Mouse (Mus musculus) WW6 (cell line): Measurements from ENCODE around the gene Rab34.
"Not testable (repeated sequence)": the region's sequence is repeated elsewhere in the genome, so short reads cannot be mapped to it uniquely, and the experiment has no call there.

Source experiments
- DNase-seq: peaks from one replicate; pipeline ENCODE4 v3.0.0-alpha.2; 2013; ENCODE audit warnings: low read depth, low spot score

Rab34 gene

GRCm38 (mm10) chr11:78180081-78180761, 8.0 kb upstream of the Rab34 start:
- no peak for DNase-seq

GRCm38 (mm10) chr11:78181830-78182357, 6.3 kb upstream of the Rab34 start:
- DNase-seq = no peak

GRCm38 (mm10) chr11:78182450-78182849, 5.8 kb upstream of the Rab34 start:
- DNase-seq = no peak

DNA sequence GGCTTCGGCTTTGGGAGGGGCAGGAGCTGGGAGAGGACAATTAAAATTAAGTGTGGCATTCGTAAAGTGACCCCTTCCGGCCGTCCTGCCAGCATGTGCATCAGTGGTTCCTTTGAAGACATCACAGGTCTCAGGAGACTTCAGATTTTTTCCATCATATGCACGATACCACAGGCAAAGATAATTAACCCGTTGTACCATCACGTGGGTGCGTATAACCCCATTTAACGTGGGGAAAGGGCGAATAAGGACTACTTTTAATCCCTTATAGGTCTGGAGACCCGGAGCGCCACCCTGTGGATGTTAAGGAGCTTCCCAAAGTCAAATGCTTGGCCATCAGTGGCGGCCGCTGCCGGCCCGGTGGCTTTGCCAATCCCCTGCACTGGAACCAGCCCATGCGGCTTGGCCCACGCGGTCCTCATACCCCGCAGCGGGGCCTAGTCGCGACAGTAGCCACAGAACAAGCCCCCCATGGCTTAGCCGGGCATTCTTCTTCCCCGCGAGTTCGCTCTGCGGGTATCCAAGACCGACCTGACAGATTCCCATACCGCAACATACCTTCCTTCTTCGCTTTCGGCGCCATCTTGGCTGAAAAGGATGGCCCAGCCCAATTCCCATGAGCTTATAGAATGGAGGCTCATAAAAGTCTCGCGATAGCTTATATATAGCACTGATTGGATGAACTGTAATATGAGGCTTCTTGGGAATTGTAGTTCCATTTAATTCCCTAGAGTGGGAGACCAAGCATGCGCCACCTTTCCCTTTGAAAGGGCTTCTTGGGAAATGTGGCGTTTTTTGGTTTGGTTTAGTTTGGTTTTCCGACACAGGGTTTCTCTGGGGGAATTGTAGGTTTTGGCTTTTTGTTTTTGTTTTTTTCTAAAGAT, 5.0 kb upstream of the Rab34 start, which contains the start of gene Rpl23a:
TSS of gene Rpl23a (minus strand) at position 624 of the 884 bp plus-strand sequence.
- no peak for DNase-seq

DNA sequence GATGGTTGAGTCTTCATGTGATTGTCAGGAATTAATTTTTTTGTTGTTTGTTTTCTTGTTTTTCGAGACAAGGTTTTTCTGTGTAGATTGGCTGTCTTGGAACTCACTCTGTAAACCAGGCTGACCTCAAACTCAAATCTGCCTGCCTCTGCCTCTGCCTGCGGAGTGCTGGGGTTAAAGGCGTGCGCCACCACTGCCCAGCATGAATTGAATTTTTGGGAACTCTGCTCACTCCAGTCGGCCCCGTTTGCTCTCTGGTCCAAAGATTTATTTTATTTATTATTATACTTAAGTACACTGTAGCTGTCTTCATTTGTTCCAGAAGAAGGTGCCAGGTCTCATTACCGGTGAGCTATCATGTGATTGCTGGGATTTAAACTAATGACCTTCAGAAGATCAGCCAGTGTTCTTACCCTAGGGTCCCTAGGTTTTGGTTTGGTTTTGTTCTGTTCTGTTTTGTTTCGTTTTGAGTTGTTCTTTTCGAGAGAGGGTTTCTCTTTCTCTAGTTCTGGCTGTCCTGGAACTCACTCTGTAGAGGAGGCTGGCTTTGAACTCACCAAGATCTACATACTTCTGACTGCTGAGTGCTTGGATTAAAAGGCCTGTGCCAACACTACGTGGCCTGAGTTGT, 4.2 kb upstream of the Rab34 start:
- DNase-seq = no peak

DNA sequence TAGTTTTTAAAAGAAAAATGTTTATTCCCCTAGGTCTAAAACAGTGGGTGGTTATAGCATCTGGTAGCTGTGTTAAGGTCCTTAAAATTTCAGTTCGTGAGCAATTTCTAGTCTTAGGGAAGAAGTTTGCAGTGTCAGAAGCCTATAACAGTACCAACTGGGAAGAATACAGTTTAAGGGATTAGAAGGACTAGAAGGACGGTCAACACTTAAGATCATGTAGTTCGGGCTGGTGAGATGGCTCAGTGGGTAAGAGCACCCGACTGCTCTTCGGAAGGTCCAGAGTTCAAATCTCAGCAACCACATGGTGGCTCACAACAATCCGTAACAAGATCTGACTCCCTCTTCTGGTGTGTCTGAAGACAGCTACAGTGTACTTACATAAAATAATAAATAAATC, 3.5 kb upstream of the Rab34 start:
- not testable (repeated sequence) for DNase-seq

GRCm38 (mm10) chr11:78189234-78190040, 1.2 kb downstream of the Rab34 start:
- DNase-seq = no peak

- no peak for DNase-seq
Measured at GRCm38 (mm10) chr11:78190041-78190440, 1.8 kb downstream of the Rab34 start.

DNA sequence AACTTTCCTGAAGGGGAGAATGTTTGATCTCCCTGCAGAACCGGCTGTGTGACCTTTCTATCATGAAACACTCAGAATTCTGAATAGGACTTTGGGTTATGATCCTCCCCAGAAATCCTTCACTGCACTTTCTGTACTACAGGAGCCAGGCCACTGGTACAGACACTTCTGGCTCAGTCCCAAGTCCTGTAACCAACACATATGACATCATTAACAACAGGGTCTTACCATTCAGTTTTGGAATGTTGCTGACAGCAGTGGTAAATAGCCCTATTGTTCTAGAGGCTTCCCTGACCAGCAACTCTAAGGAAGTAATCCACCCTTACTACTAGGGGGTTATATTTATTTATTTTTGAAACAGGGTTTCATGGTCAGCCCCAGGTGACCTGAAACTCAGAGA, 4.9 kb downstream of the Rab34 start, which contains the start of gene Proca1:
TSS of gene Proca1 (plus strand) at position 280 of the 400 bp plus-strand sequence.
- DNase-seq = no peak

- DNase-seq = no peak
Measured at GRCm38 (mm10) chr11:78194411-78195100, 6.3 kb downstream of the Rab34 start.

- no peak for DNase-seq
Measured at GRCm38 (mm10) chr11:78195101-78195863, 7.1 kb downstream of the Rab34 start.

- no peak for DNase-seq
Measured at GRCm38 (mm10) chr11:78202372-78202771, 14.1 kb downstream of the Rab34 start.

GRCm38 (mm10) chr11:78204287-78204686, 16.1 kb downstream of the Rab34 start:
- DNase-seq = no peak

DNA sequence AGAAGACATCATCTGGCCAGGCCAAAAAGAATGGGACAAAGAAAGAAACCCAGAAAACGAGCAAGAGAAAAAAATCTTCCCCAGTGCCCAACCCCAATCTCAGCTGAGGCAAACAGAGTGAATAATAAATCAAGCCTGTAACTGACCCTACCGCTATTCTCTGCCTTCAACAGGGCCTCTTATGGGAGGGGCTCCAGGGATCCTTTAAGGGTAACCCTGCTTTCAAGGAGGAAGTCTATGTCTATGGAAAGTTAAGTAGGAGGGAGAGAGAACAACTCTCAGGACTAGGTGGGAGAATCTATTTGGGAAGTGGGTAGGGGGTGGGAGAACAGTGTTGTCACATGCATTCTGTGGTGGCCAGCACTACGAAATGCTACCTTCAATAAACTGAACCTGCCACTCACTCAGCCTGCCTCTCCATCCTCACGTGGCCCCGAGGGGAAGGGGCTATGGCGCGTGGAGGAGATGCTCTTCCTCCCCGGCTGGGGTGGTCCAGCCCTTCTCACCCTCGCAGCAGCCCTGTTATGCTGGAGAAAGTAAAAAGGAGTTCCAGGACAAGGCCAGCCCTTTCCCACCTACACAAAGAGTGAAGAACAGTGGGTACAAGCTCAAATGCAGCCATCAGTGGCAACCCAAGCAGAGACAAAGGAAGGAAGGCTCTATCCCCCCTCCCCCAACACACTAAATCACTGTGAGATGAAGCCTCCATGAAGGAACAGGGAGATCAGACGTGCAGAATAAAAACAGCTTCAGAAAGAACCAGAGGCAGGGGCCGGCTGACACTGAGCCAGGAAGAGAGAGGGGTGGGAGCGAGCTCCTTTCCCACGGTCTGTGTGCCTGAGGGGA, 17.4 kb downstream of the Rab34 start:
- no peak for DNase-seq

DNA sequence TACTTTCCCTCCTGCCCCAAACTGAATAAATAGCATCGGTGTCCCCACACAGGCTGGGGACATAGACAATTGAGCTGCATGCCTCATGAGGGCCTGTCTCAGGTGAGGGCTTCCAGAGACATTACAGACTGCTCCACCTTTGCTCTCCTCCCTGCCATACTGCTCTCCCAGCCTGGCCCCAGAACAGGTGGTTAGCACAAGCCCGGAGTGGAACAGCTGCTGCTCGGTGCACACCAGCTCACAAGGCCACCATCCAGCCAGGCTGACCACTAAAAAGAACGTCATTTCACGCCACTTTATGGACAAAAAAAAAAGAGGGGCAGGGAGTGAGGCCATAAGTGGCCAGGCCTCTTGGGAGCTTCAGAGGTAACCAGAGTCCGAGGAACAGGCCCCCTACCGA, 19.0 kb downstream of the Rab34 start:
- DNase-seq = no peak

- no peak for DNase-seq
Measured at GRCm38 (mm10) chr11:78209886-78210285, 21.7 kb downstream of the Rab34 start.

DNA sequence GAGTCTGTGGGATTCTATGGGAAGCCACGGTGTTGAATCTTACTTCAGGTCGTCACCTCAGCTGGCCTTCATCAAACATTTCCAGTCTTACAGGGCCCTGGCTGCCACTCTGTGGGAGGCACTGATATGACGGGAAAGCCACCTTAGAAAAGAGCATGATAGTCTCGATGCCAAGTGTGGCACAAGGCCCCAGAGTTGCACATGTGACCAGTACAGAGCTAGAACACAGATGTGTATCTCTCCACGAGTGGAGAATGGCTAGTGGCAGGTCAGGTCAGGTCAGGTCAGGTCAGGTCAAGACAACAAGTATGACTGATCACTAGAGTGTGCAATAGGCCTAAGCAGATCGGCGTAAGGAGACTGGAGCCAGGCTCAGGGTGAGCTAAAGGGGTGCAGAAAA, 22.4 kb downstream of the Rab34 start:
- no peak for DNase-seq

- no peak for DNase-seq
Measured at GRCm38 (mm10) chr11:78211513-78211912, 23.3 kb downstream of the Rab34 start.
